18 mouse cellular contexts compared by ENCODE assay signal in the genomic region with DNA sequence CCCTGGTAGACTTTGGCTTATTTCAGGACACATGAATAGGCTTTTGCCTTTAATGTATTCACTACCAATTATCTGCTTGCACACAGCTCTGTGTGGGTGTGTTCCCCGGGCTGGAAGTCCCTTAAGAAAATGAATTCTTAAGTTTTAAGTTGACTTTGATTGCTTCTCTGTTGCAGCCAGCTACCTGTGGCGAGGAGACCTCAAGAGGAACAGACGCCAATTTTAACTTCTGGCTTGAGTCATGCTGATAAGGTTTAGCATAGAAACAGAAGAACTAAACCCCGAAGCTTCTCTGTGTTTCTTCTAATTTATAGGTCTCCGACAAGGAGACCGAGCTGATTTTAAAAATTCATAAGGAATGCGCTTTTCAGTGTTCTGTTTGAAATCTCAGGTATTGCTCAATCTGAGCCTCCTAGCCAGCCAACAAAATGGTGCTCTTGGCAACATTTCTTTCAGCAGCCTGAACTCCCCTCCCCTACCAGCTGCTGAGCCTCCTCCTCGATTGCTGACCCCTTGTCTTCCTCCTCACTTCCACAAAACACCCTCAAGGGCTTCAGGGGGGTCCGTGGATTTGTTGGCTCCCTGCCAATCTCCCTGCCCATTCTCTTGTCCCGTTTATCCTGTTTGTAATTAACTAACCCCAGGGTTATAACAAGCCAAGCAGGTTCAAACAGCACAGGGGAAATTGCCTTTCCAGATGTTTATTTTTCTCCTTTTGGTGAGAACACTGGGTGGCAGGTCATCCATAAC. TPM values are rescaled to one million over a fixed set of nuclear protein-coding genes. Genes with fewer than 3 reads are reported as not detected.
A peak's percentile ranks its signal among the peaks of the same experiment; 100 is the strongest.
DNase-seq lines count a peak whose midpoint lies in the region; ATAC-seq and TF ChIP-seq lines count a peak whose summit lies in the region.
"Had no signal": no experiment of that assay in that cellular context is flagged by ENCODE, and none has a peak within 500 bp of the region (broad histone marks: within the 10 kb centered on the region; RNA-seq: fewer than 3 reads in every experiment).

No protein-coding gene starts in this region.

- no peak for TF ChIP-seq POLR2A in limb, embryonic 14.5 days (IDR thresholded peaks at IDR 0.05; ENCODE audit: borderline replicate concordance, extremely low read depth, insufficient read depth, insufficient read length)

- H3K9me3 ChIP-seq in neural tube, embryonic 15.5 days (replicated peaks) = no peaks in the 10 kb centered on the region
- H3K9me3 ChIP-seq in limb, embryonic 14.5 days (ENCODE audit: control insufficient read depth, low read length) = no peaks in the 10 kb centered on the region
- H3K9me3 ChIP-seq: embryonic facial prominence, embryonic 12.5 days; forebrain, embryonic 12.5 days; midbrain, embryonic 12.5 days; neural tube, embryonic 13.5 days had no signal

- DNase-seq in adrenal gland, postnatal 10 days = peak; percentile 2
- DNase-seq in adrenal gland, adult 8-10 months = no peak
- DNase-seq in neural tube, embryonic 10.5 days (ENCODE audit: extremely low spot score, low spot score) = peak; percentile 33
- peak; percentile 29 to 31 for DNase-seq in kidney, adult 8-10 months
- DNase-seq in limb, embryonic 14.5 days (ENCODE audit: low spot score) = peak; percentile 20
- DNase-seq in ovary, postnatal 36 days (ENCODE audit: low spot score) = no peak
- DNase-seq in left cerebral cortex, postnatal 25 days (ENCODE audit: low spot score in 2 of 2) = no peak
- DNase-seq: cerebellum, adult 18-20 months; lung, adult 18-20 months; right cerebral cortex, postnatal 14 days; thymus, postnatal 14 days had no signal

- intact Hi-C loops in left cerebral cortex, postnatal 25 days (cut with DNase I) = no loop called here

- H3K27me3 ChIP-seq in neural tube, embryonic 15.5 days (replicated peaks) = no peaks in the 10 kb centered on the region
- no peaks in the 10 kb centered on the region for H3K27me3 ChIP-seq in limb, embryonic 14.5 days (ENCODE audit: control insufficient read depth, insufficient read depth, low read length)
- H3K27me3 ChIP-seq: embryonic facial prominence, embryonic 12.5 days; forebrain, embryonic 12.5 days; midbrain, embryonic 12.5 days; neural tube, embryonic 13.5 days had no signal

- peaks cover 2% of the 10 kb centered on the region; the same call in 1 of the 2 replicates for H3K4me1 ChIP-seq in neural tube, embryonic 15.5 days
- H3K4me1 ChIP-seq in limb, embryonic 14.5 days (ENCODE audit: control insufficient read depth, insufficient read depth, low read length) = no peaks in the 10 kb centered on the region
- H3K4me1 ChIP-seq: forebrain, embryonic 12.5 days had no signal

- no peak overlapping the region for H3K27ac ChIP-seq in neural tube, embryonic 15.5 days (replicated peaks)
- H3K27ac ChIP-seq in limb, embryonic 14.5 days (replicated peaks; ENCODE audit: low read depth, low read length) = no peak overlapping the region
- H3K27ac ChIP-seq: embryonic facial prominence, embryonic 12.5 days; forebrain, embryonic 12.5 days; midbrain, embryonic 12.5 days; neural tube, embryonic 13.5 days had no signal

- H3K9ac ChIP-seq in neural tube, embryonic 15.5 days (replicated peaks) = no peak overlapping the region
- no peak overlapping the region for H3K9ac ChIP-seq in limb, embryonic 14.5 days (ENCODE audit: low read depth, low read length, severe bottlenecking)
- H3K9ac ChIP-seq: embryonic facial prominence, embryonic 12.5 days; forebrain, embryonic 12.5 days; midbrain, embryonic 12.5 days; neural tube, embryonic 13.5 days had no signal

- H3K4me2 ChIP-seq in neural tube, embryonic 15.5 days = no peak overlapping the region
- no peak overlapping the region for H3K4me2 ChIP-seq in limb, embryonic 14.5 days (replicated peaks; ENCODE audit: low read depth, low read length, severe bottlenecking)
- H3K4me2 ChIP-seq: embryonic facial prominence, embryonic 12.5 days; forebrain, embryonic 12.5 days; heart, embryonic 11.5 days; midbrain, embryonic 12.5 days; neural tube, embryonic 13.5 days had no signal

- no peak for ATAC-seq in neural tube, embryonic 15.5 days (ENCODE audit: low FRiP score)
- ATAC-seq in limb, embryonic 14.5 days (ENCODE audit: low FRiP score, low read depth) = no peak
- ATAC-seq: intestine, postnatal 0 days had no signal

- 53% methylated on average over 10 of the region's 10 CpGs for WGBS in neural tube, embryonic 15.5 days
- WGBS in limb, embryonic 14.5 days = 37% methylated on average over 10 of the region's 10 CpGs

- H3K36me3 ChIP-seq in neural tube, embryonic 15.5 days = no peaks in the 10 kb centered on the region
- H3K36me3 ChIP-seq in limb, embryonic 14.5 days (ENCODE audit: control insufficient read depth, insufficient read depth, low read length) = no peaks in the 10 kb centered on the region
- H3K36me3 ChIP-seq: embryonic facial prominence, embryonic 12.5 days; forebrain, embryonic 12.5 days; midbrain, embryonic 12.5 days; neural tube, embryonic 13.5 days had no signal

- H3K4me3 ChIP-seq in neural tube, embryonic 15.5 days (replicated peaks) = no peak overlapping the region
- H3K4me3 ChIP-seq in limb, embryonic 14.5 days (replicated peaks; ENCODE audit: low read length) = no peak overlapping the region
- H3K4me3 ChIP-seq: embryonic facial prominence, embryonic 12.5 days; forebrain, embryonic 12.5 days; midbrain, embryonic 12.5 days; neural tube, embryonic 13.5 days had no signal

RNA-seq across cellular contexts. Expression of gene Bicdl1, which starts 27.2 kb away (rescaled TPM):
- 10 to 100 TPM in 1 of 2 experiments, 1 to 10 TPM in 1; 7.9 to 10.6 TPM for total RNA-seq in adrenal gland, postnatal 10 days (2021)
- total RNA-seq in adrenal gland, adult 8-10 months (2022) = 10 to 100 TPM; 11.1 to 18.1 (median 14.6) TPM
- 35.0 and 44.0 TPM in 2 replicates for polyA plus RNA-seq in neural tube, embryonic 15.5 days (2015; fragmentation: Nextera tagmentation; extraction: Ambion mirVana)
- polyA plus RNA-seq in limb, embryonic 14.5 days (2012; rRNA removed) = 16.3 and 19.6 TPM in 2 replicates
- polyA plus RNA-seq in limb, embryonic 14.5 days (2014; fragmentation: Nextera tagmentation; extraction: Ambion mirVana) = 10.2 and 11.7 TPM in 2 replicates
- total RNA-seq in left cerebral cortex, postnatal 25 days (2021) = 100 to 1,000 TPM; 157 to 159 TPM

Comparison
In these comparisons a context has a peak if more than half of its experiments do, and no peak if none do; other contexts are left out.
1. DNase-seq: peak in adrenal gland, postnatal 10 days (single experiment), neural tube, embryonic 10.5 days (single experiment), kidney, adult 8-10 months (2 of 2) and limb, embryonic 14.5 days (single experiment); none in adrenal gland, adult 8-10 months (single experiment), ovary, postnatal 36 days (single experiment) and left cerebral cortex, postnatal 25 days (0 of 2).
2. RNA of gene Bicdl1, which starts 27.2 kb away (total RNA-seq): 157 to 159 TPM in left cerebral cortex, postnatal 25 days; 11.1 to 18.1 TPM in adrenal gland, adult 8-10 months and 7.9 to 10.6 TPM in adrenal gland, postnatal 10 days; every median in the first group is over 4 times any median in the second.